Mouse (Mus musculus): ENCODE results near the gene Igtp. TPM values are rescaled to one million over a fixed set of nuclear protein-coding genes. Genes with fewer than 3 reads are reported as not detected.

Gene Igtp
- 30.2 TPM for polyA plus RNA-seq (2014; fragmentation: Illumina TruSeq; extraction: RNeasy Lipid Tissue Mini Kit (QIAGEN cat#74804); ENCODE audit: low read depth, low replicate concordance)

GRCm38 (mm10) chr11:58199229-58200037 is at the start of gene Igtp, which contains the start of gene Irgm2:
Gene Igtp (plus strand): TSS chr11:58199556.
Gene Irgm2 (plus strand): TSS chr11:58199618.

GRCm38 (mm10) chr11:58168167-58168915 is 31.0 kb upstream of the Igtp start, which contains the start of gene Gemin5:
Gene Gemin5 (minus strand): TSS chr11:58168539.

GRCm38 (mm10) chr11:58171459-58172091 is 27.8 kb upstream of the Igtp start, which contains the start of gene Mrpl22:
Gene Mrpl22 (plus strand): TSS chr11:58171661.

Other genes with a start within 250 kb of the Igtp start
- gene Larp1, start 190.5 kb upstream of the Igtp start, polyA plus RNA-seq (2014; fragmentation: Illumina TruSeq; extraction: RNeasy Lipid Tissue Mini Kit (QIAGEN cat#74804); ENCODE audit: low read depth, low replicate concordance): 33.1 TPM
- not detected for gene Gm12248, start 106.4 kb upstream of the Igtp start, polyA plus RNA-seq (2014; fragmentation: Illumina TruSeq; extraction: RNeasy Lipid Tissue Mini Kit (QIAGEN cat#74804); ENCODE audit: low read depth, low replicate concordance)
- 37.1 TPM for gene Cnot8, start 95.4 kb upstream of the Igtp start, polyA plus RNA-seq (2014; fragmentation: Illumina TruSeq; extraction: RNeasy Lipid Tissue Mini Kit (QIAGEN cat#74804); ENCODE audit: low read depth, low replicate concordance)
- gene Gemin5, start 31.0 kb upstream of the Igtp start, polyA plus RNA-seq (2014; fragmentation: Illumina TruSeq; extraction: RNeasy Lipid Tissue Mini Kit (QIAGEN cat#74804); ENCODE audit: low read depth, low replicate concordance): 7.3 TPM
- gene Mrpl22, start 27.9 kb upstream of the Igtp start, polyA plus RNA-seq (2014; fragmentation: Illumina TruSeq; extraction: RNeasy Lipid Tissue Mini Kit (QIAGEN cat#74804); ENCODE audit: low read depth, low replicate concordance): 44.5 TPM
- gene Irgm2, start 62 bp downstream of the Igtp start, polyA plus RNA-seq (2014; fragmentation: Illumina TruSeq; extraction: RNeasy Lipid Tissue Mini Kit (QIAGEN cat#74804); ENCODE audit: low read depth, low replicate concordance): 44.4 TPM
- gene 4930438A08Rik, start 75.2 kb downstream of the Igtp start, polyA plus RNA-seq (2014; fragmentation: Illumina TruSeq; extraction: RNeasy Lipid Tissue Mini Kit (QIAGEN cat#74804); ENCODE audit: low read depth, low replicate concordance): not detected
- gene Zfp692, start 107.5 kb downstream of the Igtp start, polyA plus RNA-seq (2014; fragmentation: Illumina TruSeq; extraction: RNeasy Lipid Tissue Mini Kit (QIAGEN cat#74804); ENCODE audit: low read depth, low replicate concordance): 0.82 TPM
- 70.4 TPM for gene Zfp672, start 130.8 kb downstream of the Igtp start, polyA plus RNA-seq (2014; fragmentation: Illumina TruSeq; extraction: RNeasy Lipid Tissue Mini Kit (QIAGEN cat#74804); ENCODE audit: low read depth, low replicate concordance)
- gene Sh3bp5l, start 131.2 kb downstream of the Igtp start, polyA plus RNA-seq (2014; fragmentation: Illumina TruSeq; extraction: RNeasy Lipid Tissue Mini Kit (QIAGEN cat#74804); ENCODE audit: low read depth, low replicate concordance): 0.87 TPM
- gene Lypd8, start 179.5 kb downstream of the Igtp start, polyA plus RNA-seq (2014; fragmentation: Illumina TruSeq; extraction: RNeasy Lipid Tissue Mini Kit (QIAGEN cat#74804); ENCODE audit: low read depth, low replicate concordance): not detected
- gene 1810065E05Rik, start 221.6 kb downstream of the Igtp start, polyA plus RNA-seq (2014; fragmentation: Illumina TruSeq; extraction: RNeasy Lipid Tissue Mini Kit (QIAGEN cat#74804); ENCODE audit: low read depth, low replicate concordance): not detected
- gene Gm12253, start 233.0 kb downstream of the Igtp start, polyA plus RNA-seq (2014; fragmentation: Illumina TruSeq; extraction: RNeasy Lipid Tissue Mini Kit (QIAGEN cat#74804); ENCODE audit: low read depth, low replicate concordance): not detected